Mouse (Mus musculus): ENCODE data around the gene Pik3cd. TPM values are rescaled to one million over a fixed set of nuclear protein-coding genes. Genes with fewer than 3 reads are reported as not detected.

The Pik3cd gene
- polyA plus RNA-seq, 1 experiment = 106 TPM

GRCm38 (mm10) chr4:149611376-149612044 lies 90.9 kb downstream of the Pik3cd start:
- Histone ChIP-seq H3K27me3 (ENCODE audit: control insufficient read depth, insufficient read depth, low read length) (no peaks in the 10 kb centered on the region), H3K36me3 (ENCODE audit: control insufficient read depth, insufficient read depth, low read length) (no peaks in the 10 kb centered on the region), H3K4me1 (replicated peaks; ENCODE audit: control insufficient read depth, insufficient read depth, low read length) (no peaks in the 10 kb centered on the region), H3K4me3 (ENCODE audit: control insufficient read depth, insufficient read depth, low read length) (no peak overlapping the region), H3K27ac (ENCODE audit: control insufficient read depth, insufficient read depth, low read length) (no peak overlapping the region)
- no peak for TF ChIP-seq CTCF (IDR thresholded peaks at IDR 0.05; ENCODE audit: borderline replicate concordance, control insufficient read depth, extremely low read depth, insufficient read depth, low read length, poor library complexity)
- TF ChIP-seq POLR2A (IDR thresholded peaks at IDR 0.05; ENCODE audit: control insufficient read depth, extremely low read depth, insufficient read depth, low read length, poor library complexity) = no peak
- WGBS = 50% methylated on average over 10 of the region's 10 CpGs
- peak; percentile 45 for DNase-seq

DNA sequence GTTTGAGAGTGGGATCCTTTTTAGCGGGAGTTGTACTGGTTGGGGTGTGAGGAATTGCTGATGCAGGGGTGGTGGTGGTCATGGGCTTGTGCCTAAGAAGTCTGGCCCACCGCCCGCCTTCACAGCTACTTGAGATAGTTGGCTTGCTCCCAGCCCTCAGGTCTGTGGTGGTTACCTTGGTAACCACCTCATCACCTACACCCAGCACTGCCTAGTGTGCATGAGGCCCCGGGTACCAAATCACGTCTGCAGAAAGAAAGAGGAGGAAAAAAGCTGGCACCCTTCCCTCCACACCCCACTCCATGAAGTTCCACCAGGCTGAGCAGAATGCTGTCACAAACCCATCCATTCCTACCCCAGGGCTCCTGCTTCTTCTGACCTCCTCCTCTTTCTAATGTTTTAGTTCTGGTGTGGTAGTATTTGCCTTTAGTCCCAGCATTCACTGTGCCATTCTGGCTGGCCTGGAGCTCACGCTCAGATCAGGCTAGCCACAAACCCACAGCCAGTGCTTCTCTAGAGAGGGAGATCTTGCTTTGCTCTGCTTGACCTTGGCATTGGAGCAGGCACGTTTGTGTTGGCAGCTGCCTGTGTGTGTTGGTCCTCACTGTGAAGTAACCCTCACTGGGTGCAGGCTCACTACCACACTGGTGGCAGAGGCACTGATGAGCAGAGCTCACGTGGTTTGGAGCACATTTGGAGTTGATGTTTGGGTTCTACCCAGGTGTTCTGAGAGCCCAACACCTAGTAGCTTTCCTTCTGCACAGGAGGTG lies 92.9 kb downstream of the Pik3cd start:
- Histone ChIP-seq H3K4me3 (ENCODE audit: control insufficient read depth, insufficient read depth, low read length) (no peak overlapping the region), H3K36me3 (ENCODE audit: control insufficient read depth, insufficient read depth, low read length) (no peaks in the 10 kb centered on the region), H3K27me3 (ENCODE audit: control insufficient read depth, insufficient read depth, low read length) (no peaks in the 10 kb centered on the region), H3K4me1 (replicated peaks; ENCODE audit: control insufficient read depth, insufficient read depth, low read length) (no peaks in the 10 kb centered on the region), H3K27ac (ENCODE audit: control insufficient read depth, insufficient read depth, low read length) (no peak overlapping the region)
- WGBS = 70% methylated on average over 8 of the region's 8 CpGs
- no peak for TF ChIP-seq CTCF (IDR thresholded peaks at IDR 0.05; ENCODE audit: borderline replicate concordance, control insufficient read depth, extremely low read depth, insufficient read depth, low read length, poor library complexity)
- TF ChIP-seq POLR2A (IDR thresholded peaks at IDR 0.05; ENCODE audit: control insufficient read depth, extremely low read depth, insufficient read depth, low read length, poor library complexity) = no peak
- no peak for DNase-seq

GRCm38 (mm10) chr4:149608309-149608638 lies 94.1 kb downstream of the Pik3cd start:
- Histone ChIP-seq H3K27ac (ENCODE audit: control insufficient read depth, insufficient read depth, low read length) (no peak overlapping the region), H3K27me3 (ENCODE audit: control insufficient read depth, insufficient read depth, low read length) (no peaks in the 10 kb centered on the region), H3K36me3 (ENCODE audit: control insufficient read depth, insufficient read depth, low read length) (no peaks in the 10 kb centered on the region), H3K4me3 (ENCODE audit: control insufficient read depth, insufficient read depth, low read length) (no peak overlapping the region), H3K4me1 (replicated peaks; ENCODE audit: control insufficient read depth, insufficient read depth, low read length) (no peaks in the 10 kb centered on the region)
- whole genome bisulfite sequencing = 85% methylated on average over 6 of the region's 6 CpGs
- DNase-seq = no peak
- TF ChIP-seq CTCF (IDR thresholded peaks at IDR 0.05; ENCODE audit: borderline replicate concordance, control insufficient read depth, extremely low read depth, insufficient read depth, low read length, poor library complexity) = no peak
- TF ChIP-seq POLR2A (IDR thresholded peaks at IDR 0.05; ENCODE audit: control insufficient read depth, extremely low read depth, insufficient read depth, low read length, poor library complexity) = no peak

- H3K4me1 ChIP-seq (replicated peaks; ENCODE audit: control insufficient read depth, insufficient read depth, low read length) = no peaks in the 10 kb centered on the region
- no peak overlapping the region for H3K27ac ChIP-seq (ENCODE audit: control insufficient read depth, insufficient read depth, low read length)
- DNase-seq = no peak
- 39% methylated on average over 20 of the region's 20 CpGs for WGBS
- no peak for TF ChIP-seq CTCF (IDR thresholded peaks at IDR 0.05; ENCODE audit: borderline replicate concordance, control insufficient read depth, extremely low read depth, insufficient read depth, low read length, poor library complexity)
- no peak for TF ChIP-seq POLR2A (IDR thresholded peaks at IDR 0.05; ENCODE audit: control insufficient read depth, extremely low read depth, insufficient read depth, low read length, poor library complexity)
- H3K4me3 ChIP-seq (ENCODE audit: control insufficient read depth, insufficient read depth, low read length) = no peak overlapping the region
- H3K27me3 ChIP-seq (ENCODE audit: control insufficient read depth, insufficient read depth, low read length) = no peaks in the 10 kb centered on the region
- H3K36me3 ChIP-seq (ENCODE audit: control insufficient read depth, insufficient read depth, low read length) = no peaks in the 10 kb centered on the region
Observed at GRCm38 (mm10) chr4:149607591-149608308, 94.6 kb downstream of the Pik3cd start.

GRCm38 (mm10) chr4:149606766-149607358 lies 95.5 kb downstream of the Pik3cd start:
- Histone ChIP-seq H3K27me3 (ENCODE audit: control insufficient read depth, insufficient read depth, low read length) (no peaks in the 10 kb centered on the region), H3K27ac (ENCODE audit: control insufficient read depth, insufficient read depth, low read length) (no peak overlapping the region), H3K4me3 (ENCODE audit: control insufficient read depth, insufficient read depth, low read length) (no peak overlapping the region), H3K4me1 (replicated peaks; ENCODE audit: control insufficient read depth, insufficient read depth, low read length) (no peaks in the 10 kb centered on the region; the same call in 1 of the 2 replicates), H3K36me3 (ENCODE audit: control insufficient read depth, insufficient read depth, low read length) (no peaks in the 10 kb centered on the region)
- WGBS = 82% methylated on average over 15 of the region's 15 CpGs
- TF ChIP-seq POLR2A (IDR thresholded peaks at IDR 0.05; ENCODE audit: control insufficient read depth, extremely low read depth, insufficient read depth, low read length, poor library complexity) = no peak
- TF ChIP-seq CTCF (IDR thresholded peaks at IDR 0.05; ENCODE audit: borderline replicate concordance, control insufficient read depth, extremely low read depth, insufficient read depth, low read length, poor library complexity) = no peak
- DNase-seq = no peak

GRCm38 (mm10) chr4:149606056-149606455 lies 96.3 kb downstream of the Pik3cd start:
- no peak for DNase-seq
- WGBS = 92% methylated on average over 18 of the region's 18 CpGs
- Histone ChIP-seq H3K27ac (ENCODE audit: control insufficient read depth, insufficient read depth, low read length) (no peak overlapping the region), H3K4me3 (ENCODE audit: control insufficient read depth, insufficient read depth, low read length) (no peak overlapping the region), H3K4me1 (replicated peaks; ENCODE audit: control insufficient read depth, insufficient read depth, low read length) (no peaks in the 10 kb centered on the region; the same call in 1 of the 2 replicates), H3K36me3 (ENCODE audit: control insufficient read depth, insufficient read depth, low read length) (no peaks in the 10 kb centered on the region), H3K27me3 (ENCODE audit: control insufficient read depth, insufficient read depth, low read length) (no peaks in the 10 kb centered on the region)
- TF ChIP-seq POLR2A (IDR thresholded peaks at IDR 0.05; ENCODE audit: control insufficient read depth, extremely low read depth, insufficient read depth, low read length, poor library complexity) (no peak), CTCF (IDR thresholded peaks at IDR 0.05; ENCODE audit: borderline replicate concordance, control insufficient read depth, extremely low read depth, insufficient read depth, low read length, poor library complexity) (no peak)

Data from thymus, adult 2 months (tissue).